Mouse (Mus musculus) inflammation-experienced regulatory T-cells, adult 6 months (primary cell): Measurements from ENCODE around the gene Treml2. TPM values are rescaled to one million over a fixed set of nuclear protein-coding genes. Genes with fewer than 3 reads are reported as not detected.
"Not testable (repeated sequence)": the region's sequence is repeated elsewhere in the genome, so short reads cannot be mapped to it uniquely, and the experiment has no call there.

Source experiments
- ATAC-seq: one replicate; pipeline ENCODE4 v1.8.0; 2017
- polyA plus RNA-seq, 3 experiments: library from polyadenylated mRNA; unstranded; fragments of 100-300 nt; shearing (Covaris generic); gene quantifications; one replicate each; pipeline ENCODE4 v1.2.1; 2017

The Treml2 gene
- polyA plus RNA-seq, 3 experiments from 2014 or later, result 0.69 to 12.3 (median 11.3) TPM

DNA sequence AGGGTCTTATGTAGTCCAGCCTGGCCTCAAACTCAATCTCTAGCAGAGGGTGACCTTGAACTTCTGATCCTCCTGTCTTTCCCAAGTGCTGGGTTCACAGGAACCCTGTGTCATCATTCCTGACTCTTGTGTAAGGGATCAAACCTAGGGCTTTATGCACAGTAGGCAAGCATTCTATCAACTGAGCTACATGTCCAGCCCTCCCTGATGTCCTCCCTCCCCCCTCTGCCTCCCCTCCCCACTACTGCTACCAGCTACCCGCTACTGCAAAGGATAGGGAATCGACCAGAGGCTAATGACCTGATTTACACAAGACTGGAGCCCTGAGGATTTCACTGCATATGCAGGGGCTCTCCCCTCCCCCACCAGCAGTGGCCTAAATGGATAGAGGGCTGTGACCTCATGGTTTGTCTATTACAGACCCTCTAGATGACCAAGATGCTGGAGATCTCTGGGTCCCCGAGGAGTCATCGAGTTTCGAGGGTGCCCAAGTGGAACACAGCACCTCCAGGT is 51.4 kb downstream of the Treml2 start:
- no peak for ATAC-seq

DNA sequence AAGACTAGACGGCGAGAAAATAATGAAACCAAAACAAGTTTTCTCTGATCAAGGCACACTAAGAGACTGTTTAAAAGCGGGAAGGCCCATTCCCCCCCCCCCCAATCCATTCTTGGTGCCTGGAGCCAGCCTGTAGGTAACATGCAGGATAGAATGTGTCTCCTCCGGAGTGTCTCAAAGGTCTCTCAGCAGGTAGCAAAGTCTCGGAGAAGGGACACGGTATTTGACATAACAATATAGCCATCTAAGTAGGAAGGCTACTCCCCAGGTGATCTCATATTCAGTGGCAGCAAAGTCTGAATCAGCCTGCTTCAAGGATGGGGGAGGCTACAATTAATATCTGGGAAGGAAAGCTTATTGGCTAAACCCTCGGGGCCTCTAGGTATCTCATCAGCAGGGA is 53.7 kb downstream of the Treml2 start:
- not testable (repeated sequence) for ATAC-seq

DNA sequence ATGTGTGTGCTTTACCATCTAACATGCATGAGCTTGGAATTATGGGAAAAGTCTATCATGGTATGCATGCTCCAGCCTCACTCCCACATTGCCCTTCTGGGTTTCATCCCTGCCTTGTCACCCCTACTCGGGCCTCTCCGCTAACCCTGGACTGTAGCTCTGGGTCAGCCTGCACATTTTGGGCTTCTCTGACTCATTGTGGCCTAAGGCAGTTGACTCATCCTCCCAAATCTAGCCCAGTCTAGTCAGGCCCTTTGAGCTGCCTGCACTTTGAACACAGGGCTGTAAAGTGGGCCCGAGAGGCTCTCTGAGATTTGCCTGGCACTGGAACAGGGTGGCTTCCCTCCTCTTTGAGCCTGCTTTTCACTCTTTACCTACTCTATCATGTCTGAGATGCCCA is 56.5 kb downstream of the Treml2 start:
- ATAC-seq, result no peak

DNA sequence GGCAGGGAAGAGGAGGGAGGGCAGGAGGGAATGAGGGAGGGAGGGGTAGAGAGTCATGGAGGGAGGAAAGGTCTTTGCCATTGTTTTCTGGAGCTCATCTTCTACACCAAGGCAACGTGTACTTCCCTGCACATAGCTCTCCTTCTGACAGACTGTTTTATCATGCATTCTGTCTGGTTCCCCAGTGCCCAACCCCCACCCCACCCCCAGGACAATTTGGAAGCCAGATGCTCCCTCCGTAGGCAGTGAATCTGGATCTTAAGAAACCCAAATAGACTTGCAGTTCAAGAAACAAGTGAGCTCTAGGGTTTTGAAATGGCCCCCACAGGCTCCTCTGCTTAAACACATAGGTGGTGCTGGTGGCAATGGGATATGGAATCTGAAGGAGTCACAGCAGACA is 58.6 kb downstream of the Treml2 start:
- no peak for ATAC-seq

DNA sequence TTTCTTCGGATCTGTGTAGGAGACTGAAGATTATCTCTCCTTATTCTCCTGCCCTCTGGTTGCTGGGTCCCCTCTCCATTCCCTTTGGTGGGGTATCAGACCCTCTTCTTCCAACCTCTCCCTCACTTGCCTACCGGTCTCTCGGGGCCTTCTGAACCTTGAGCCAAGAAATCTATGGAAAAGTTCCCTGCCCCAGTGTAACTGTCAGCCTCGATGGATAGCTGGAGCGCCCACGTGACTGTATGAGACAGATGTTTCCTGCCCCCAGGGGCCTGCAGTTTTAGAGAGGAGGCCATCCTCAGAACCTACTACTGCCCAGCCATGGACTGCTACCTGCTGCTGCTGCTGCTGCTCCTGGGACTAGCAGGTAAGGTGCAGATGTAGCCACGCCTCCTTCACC is 60.3 kb downstream of the Treml2 start, which contains the start of gene Treml1:
Gene Treml1 (plus strand): TSS at position 301 of the 400 bp plus-strand sequence.
- no peak for ATAC-seq

DNA sequence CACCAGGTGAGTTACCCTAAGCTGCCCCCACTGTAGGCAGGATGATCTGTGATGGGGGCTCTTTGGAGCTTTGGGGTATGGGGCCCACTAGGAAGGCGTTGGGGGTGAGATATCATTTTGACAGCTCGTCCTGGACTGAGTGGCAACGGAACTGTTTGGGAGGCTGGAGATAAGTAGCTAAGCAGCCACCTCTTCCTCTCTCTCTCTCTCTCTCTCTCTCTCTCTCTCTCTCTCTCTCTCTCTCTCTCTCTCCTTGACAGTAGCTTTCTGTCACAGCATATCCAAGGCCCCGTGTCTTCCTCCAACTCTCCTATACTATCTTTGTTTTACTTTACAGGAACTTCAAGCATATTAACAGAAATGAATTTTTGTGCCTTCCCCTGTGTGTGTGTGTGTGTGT is 61.2 kb downstream of the Treml2 start:
- ATAC-seq, result no peak

Other genes with a start within 250 kb of the Treml2 start
- not detected for gene 1700067P10Rik, start 210.2 kb upstream of the Treml2 start, polyA plus RNA-seq
- not detected for gene 9830107B12Rik, start 153.2 kb upstream of the Treml2 start, polyA plus RNA-seq
- gene A530064D06Rik, start 132.2 kb upstream of the Treml2 start, polyA plus RNA-seq, result under 1 TPM in 1 of 3 experiments, not detected in 2; 0.36 TPM
- not detected for gene Trem1, start 66.7 kb upstream of the Treml2 start, polyA plus RNA-seq
- gene Trem3, start 51.7 kb upstream of the Treml2 start, polyA plus RNA-seq, result not detected
- gene Treml4, start 35.2 kb upstream of the Treml2 start, polyA plus RNA-seq, result 1 to 10 TPM in 1 of 3 experiments, under 1 TPM in 1, not detected in 1; 0.55 to 1.3 TPM
- gene B430306N03Rik, start 16.6 kb downstream of the Treml2 start, polyA plus RNA-seq, result 1 to 10 TPM in 2 of 3 experiments, not detected in 1; 2.8 to 5.6 TPM
- gene Trem2, start 46.9 kb downstream of the Treml2 start, polyA plus RNA-seq, result not detected
- not detected for gene Treml1, start 60.4 kb downstream of the Treml2 start, polyA plus RNA-seq
- 10 to 100 TPM in 2 of 3 experiments, 1 to 10 TPM in 1; 9.9 to 12.1 (median 11.2) TPM for gene Nfya, start 110.4 kb downstream of the Treml2 start, polyA plus RNA-seq
- 100 to 1,000 TPM in 1 of 3 experiments, 10 to 100 TPM in 2; 85.8 to 107 (median 94.9) TPM for gene Oard1, start 110.5 kb downstream of the Treml2 start, polyA plus RNA-seq
- 1 to 10 TPM; 1.8 to 5.7 (median 2.2) TPM for gene Apobec2, start 133.4 kb downstream of the Treml2 start, polyA plus RNA-seq
- not detected for gene Tspo2, start 152.0 kb downstream of the Treml2 start, polyA plus RNA-seq
- 10 to 100 TPM; 16.0 to 23.9 (median 16.7) TPM for gene Unc5cl, start 155.4 kb downstream of the Treml2 start, polyA plus RNA-seq